Mouse (Mus musculus) small intestine, adult 2 months (tissue): ENCODE measurements around the gene Gm10770.
"Not testable (repeated sequence)": the region's sequence is repeated elsewhere in the genome, so short reads cannot be mapped to it uniquely, and the experiment has no call there.

Source experiments
- CTCF ChIP-seq: fragments of 200-500 bp; IDR thresholded peaks from 2 replicates; pipeline ENCODE4 v1.5.1; 2012; ENCODE audit warnings: low read depth, mild to moderate bottlenecking, control low read depth, inconsistent platforms, low read length, moderate library complexity, mixed read lengths; ENCODE audit not compliant: insufficient replicate concordance, insufficient read length; ENCODE audit errors: extremely low read depth
- POLR2A ChIP-seq: fragments of 200-500 bp; IDR thresholded peaks from 2 replicates; pipeline ENCODE4 v1.6.1; 2012; ENCODE audit warnings: low read depth, mild to moderate bottlenecking, control low read depth, inconsistent platforms, low read length, moderate library complexity

- not testable (repeated sequence) for TF ChIP-seq POLR2A, CTCF
These were observed 1.6 kb upstream of the Gm10770 start for GRCm38 (mm10) chr2:150181046-150181445.
